Mouse (Mus musculus) macrophage (primary cell): Measurements from ENCODE around the gene Myb. TPM values are rescaled to one million over a fixed set of nuclear protein-coding genes. Genes with fewer than 3 reads are reported as not detected.

ENCODE experiments used
- H3K27ac ChIP-seq: fragments of 350-480 bp; formaldehyde crosslinking; 2 replicates; pipeline ENCODE4 v1.9.0; 2021
- H3K36me3 ChIP-seq: fragments of 350-480 bp; formaldehyde crosslinking; 2 replicates; pipeline ENCODE4 v1.9.0; 2021; ENCODE audit errors: inconsistent target
- H3K4me3 ChIP-seq: fragments of 350-480 bp; formaldehyde crosslinking; 2 replicates; pipeline ENCODE4 v1.9.0; 2021; ENCODE audit errors: inconsistent target
- H3K79me2 ChIP-seq: fragments of 350-480 bp; formaldehyde crosslinking; 2 replicates; pipeline ENCODE4 v1.9.0; 2021; ENCODE audit errors: inconsistent target
- WGBS: methylation state at CpG from one replicate; pipeline ENCODE4 v1.1.7; 2026; ENCODE audit warnings: inconsistent platforms; ENCODE audit not compliant: missing documents; 5-methylcytosine and 5-hydroxymethylcytosine counted together
- polyA plus RNA-seq: library from polyadenylated mRNA; stranded (reverse); fragments of 250-400 nt; gene quantifications from 3 replicates; pipeline ENCODE4 v1.2.4, GENCODE M21; 2018; ENCODE audit warnings: inconsistent platforms

The Myb gene
- polyA plus RNA-seq, 1 experiment from 2014 or later = 0.20 TPM

DNA sequence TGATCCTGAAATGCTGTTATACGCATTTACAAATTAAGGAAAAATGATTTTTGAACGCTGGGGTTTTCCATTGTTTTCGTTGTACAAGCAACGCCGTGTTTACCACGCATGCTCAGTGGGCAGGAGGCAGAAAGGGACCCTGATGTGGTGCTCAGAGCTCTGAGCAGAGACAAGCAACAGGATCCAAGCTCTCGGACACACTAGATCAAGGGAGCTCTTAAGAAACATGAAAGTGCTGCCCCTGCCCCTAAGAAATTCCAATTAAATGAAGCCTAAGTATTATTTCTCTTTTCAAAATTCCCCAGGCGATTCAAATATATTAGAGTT, 28.5 kb upstream of the Myb start:
- 35% methylated on average over 8 of the region's 8 CpGs for WGBS
- H3K27ac ChIP-seq = no peak overlapping the region
- H3K79me2 ChIP-seq = no peaks in the 10 kb centered on the region
- no peaks in the 10 kb centered on the region for H3K36me3 ChIP-seq
- H3K4me3 ChIP-seq = peak overlapping the region; percentile 42

DNA sequence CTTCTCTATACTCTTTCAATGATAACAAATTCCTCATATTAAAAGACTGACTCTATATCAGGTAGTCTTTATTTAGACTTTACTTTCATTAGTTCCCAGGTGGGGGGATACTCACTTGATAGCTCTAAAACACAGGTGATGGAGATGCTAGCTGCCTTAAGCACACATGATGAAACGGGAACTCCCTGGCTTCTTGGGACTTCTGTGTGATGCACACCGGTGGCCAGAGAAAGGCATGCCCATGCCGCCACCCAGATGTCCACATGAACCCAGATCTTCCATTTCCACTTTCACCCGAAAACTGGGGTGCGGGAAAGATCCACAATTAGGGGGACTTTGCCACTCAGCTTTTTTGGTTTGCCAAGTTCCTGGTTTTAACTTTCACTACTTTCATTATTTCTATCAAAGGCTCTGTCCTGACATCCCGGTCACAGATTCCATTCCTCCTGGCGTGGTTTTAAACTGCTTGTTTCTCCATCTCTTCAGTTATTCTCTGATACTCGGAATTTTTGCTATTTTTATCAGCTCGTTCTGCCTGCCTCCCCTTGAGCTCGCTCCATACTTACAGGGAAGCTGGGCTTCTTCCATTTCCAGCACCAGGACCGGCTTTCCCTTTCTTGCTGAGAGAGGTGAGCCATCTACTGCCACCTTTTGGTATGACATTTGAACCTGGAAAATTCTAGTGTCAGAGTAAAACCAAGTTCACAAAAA, 27.9 kb upstream of the Myb start:
- H3K79me2 ChIP-seq = no peaks in the 10 kb centered on the region
- peak overlapping the region; percentile 42 for H3K4me3 ChIP-seq
- no peaks in the 10 kb centered on the region for H3K36me3 ChIP-seq
- no peak overlapping the region for H3K27ac ChIP-seq
- under 1% methylated on average over 11 of the region's 11 CpGs for WGBS

DNA sequence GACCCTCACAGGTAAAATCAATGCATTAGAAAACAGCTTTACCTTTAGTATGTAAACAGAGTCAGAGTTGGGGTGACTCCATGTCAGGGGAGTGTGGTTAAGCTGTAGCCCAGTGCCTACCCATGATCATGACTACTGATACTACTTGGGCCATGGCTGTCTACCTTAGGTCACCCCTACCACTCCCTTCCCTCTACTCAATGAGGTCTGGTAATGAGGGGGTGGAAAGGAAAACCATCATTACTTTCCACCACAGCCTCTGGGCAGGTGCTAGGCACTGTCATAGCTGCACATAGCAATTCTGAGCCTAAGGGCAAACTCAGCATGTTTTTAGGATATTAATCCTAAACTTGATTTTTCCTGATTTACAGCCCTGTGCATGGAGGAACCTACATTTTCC, 27.1 kb upstream of the Myb start:
- Histone ChIP-seq H3K4me3 (no peak overlapping the region), H3K27ac (no peak overlapping the region), H3K36me3 (no peaks in the 10 kb centered on the region), H3K79me2 (no peaks in the 10 kb centered on the region)

DNA sequence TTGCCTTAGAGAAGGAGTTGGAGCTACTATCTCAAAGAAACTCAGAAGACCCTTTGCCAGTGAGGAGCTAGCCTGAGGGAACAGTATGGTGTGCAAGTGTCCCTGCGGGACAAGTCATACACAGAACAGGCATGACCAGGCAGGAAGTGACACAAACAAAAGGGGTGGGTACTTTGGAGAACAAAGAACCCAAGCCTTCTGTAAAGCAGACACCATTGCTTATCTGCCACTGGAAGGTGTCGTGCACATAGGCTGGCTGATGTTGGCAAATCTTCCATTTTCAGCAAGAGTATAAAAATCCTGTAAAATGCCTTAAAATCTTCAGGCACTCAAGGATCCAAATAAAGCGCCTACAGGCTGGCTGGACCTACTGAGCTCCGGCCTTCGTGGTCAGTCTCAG, 25.9 kb upstream of the Myb start:
- Histone ChIP-seq H3K36me3 (no peaks in the 10 kb centered on the region), H3K27ac (no peak overlapping the region), H3K4me3 (no peak overlapping the region), H3K79me2 (no peaks in the 10 kb centered on the region)
- WGBS = 33% methylated on average over 5 of the region's 5 CpGs

DNA sequence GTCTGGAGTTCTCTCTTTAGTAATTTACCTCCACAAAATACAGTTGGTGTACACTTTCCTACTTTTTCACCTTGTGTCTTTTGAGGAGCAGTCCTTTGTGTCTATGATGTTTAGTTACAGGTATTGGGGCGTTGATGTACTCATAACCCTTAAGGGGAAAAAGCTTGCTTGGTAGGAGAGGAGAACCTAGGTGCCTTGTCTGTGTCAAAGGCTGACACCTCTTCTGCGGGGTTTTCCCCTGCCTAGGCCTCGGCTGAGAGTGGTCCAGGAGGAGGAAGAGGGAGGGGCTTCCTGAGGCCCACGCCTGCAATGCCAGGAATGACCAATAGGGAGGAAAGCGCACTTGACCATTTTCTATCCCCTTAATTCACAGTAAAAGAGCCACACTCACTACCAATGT, 17.9 kb upstream of the Myb start:
- Histone ChIP-seq H3K4me3 (no peak overlapping the region), H3K36me3 (no peaks in the 10 kb centered on the region)
- 51% methylated on average over 5 of the region's 5 CpGs for whole genome bisulfite sequencing

DNA sequence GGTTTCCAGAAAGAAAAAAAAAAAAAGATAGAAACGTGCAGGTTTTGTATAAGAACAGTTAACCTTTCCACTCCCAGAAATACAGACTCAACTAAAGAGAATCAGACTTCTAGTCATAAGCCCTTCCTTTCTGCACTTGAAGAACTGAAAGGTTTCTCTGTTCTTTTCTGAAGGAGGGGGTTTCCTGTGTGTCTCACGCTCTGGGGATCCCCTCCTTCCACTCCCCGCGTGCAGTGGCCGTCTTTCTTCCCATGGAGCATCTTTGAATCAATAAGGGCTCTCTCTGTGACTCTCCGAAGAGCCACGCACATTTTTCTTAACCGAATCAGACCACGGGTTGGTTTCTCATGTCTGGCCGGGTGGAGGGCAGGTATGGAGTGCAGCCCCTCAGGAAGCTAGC, 17.5 kb upstream of the Myb start:
- H3K79me2 ChIP-seq = no peaks in the 10 kb centered on the region
- H3K4me3 ChIP-seq = no peak overlapping the region
- 92% methylated on average over 10 of the region's 10 CpGs for WGBS
- H3K36me3 ChIP-seq = no peaks in the 10 kb centered on the region
- H3K27ac ChIP-seq = no peak overlapping the region

More for the DNA sequence above, 17.9 kb upstream of the Myb start:
- H3K79me2 ChIP-seq = no peaks in the 10 kb centered on the region
- no peak overlapping the region for H3K27ac ChIP-seq

DNA sequence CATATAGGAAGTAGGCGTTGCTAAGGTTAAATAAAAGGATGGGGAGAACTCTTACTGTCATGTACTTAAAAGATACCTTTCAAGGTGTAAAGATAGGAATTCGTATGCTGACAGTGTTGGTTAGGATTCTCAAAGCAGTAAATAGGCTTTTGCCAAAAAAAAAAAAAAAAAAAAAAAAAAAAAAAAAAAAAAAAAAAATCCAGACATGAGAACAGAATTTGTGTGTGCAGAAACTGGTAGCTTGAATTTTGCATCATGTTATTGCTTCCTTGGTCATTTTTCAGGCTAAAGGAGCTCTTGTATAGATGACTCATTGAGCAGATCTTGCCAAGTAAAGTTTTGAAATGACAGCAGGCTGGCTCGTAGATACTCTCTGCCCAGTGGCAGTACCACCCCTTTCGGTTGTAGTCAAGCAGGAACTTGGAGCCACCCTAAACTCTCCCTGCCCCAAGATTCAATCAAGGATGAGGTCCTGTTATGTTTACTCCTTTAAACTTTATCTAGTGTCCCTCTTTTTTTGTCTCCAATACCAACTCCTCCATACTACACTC, 11.9 kb upstream of the Myb start:
- Histone ChIP-seq H3K4me3 (no peak overlapping the region), H3K36me3 (no peaks in the 10 kb centered on the region), H3K27ac (no peak overlapping the region), H3K79me2 (no peaks in the 10 kb centered on the region)
- WGBS = 72% methylated on average over 3 of the region's 4 CpGs

DNA sequence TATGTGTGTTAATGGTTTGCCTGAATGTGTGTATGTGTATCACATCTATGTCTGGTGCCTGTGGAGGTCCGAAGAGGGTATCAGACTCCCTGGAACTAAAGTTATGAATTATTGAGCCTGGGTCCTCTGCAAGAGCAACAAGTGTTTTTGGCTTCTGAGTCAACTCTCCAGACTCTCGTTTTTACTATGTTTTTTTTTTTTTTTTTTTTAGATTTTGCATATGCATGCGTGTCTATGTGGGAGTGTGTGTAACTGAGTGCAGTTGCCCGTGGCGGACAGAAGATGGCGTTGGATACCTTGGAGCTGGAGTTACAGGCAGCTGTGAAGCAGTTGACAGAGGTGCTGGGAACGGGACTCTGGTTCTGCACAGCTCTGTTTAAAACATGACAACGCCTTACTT, 7.7 kb upstream of the Myb start:
- WGBS = 92% methylated on average over 8 of the region's 8 CpGs
- no peaks in the 10 kb centered on the region for H3K79me2 ChIP-seq
- no peaks in the 10 kb centered on the region for H3K36me3 ChIP-seq
- no peak overlapping the region for H3K4me3 ChIP-seq
- H3K27ac ChIP-seq = no peak overlapping the region

DNA sequence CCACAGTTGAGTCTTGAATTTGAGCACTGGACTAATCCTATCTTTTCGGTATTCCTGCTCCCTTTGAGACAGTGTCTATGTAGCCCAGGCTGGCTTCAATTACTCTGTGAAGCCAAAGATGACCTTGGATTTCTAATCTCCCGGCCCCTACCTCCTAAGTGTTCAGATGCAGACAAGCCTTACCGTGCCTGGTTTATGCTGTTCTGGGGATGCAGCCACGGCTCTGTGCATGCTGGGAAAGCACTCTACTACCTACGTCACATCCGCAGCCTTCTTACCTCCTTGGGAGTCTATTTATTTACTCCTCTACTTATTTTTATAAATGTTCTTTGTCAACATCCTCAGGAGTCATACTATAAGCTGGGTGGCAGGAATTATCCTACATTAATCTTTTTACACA, 7.1 kb upstream of the Myb start:
- WGBS = 98% methylated on average over 6 of the region's 6 CpGs
- Histone ChIP-seq H3K4me3 (no peak overlapping the region), H3K79me2 (no peaks in the 10 kb centered on the region), H3K36me3 (no peaks in the 10 kb centered on the region), H3K27ac (no peak overlapping the region)

DNA sequence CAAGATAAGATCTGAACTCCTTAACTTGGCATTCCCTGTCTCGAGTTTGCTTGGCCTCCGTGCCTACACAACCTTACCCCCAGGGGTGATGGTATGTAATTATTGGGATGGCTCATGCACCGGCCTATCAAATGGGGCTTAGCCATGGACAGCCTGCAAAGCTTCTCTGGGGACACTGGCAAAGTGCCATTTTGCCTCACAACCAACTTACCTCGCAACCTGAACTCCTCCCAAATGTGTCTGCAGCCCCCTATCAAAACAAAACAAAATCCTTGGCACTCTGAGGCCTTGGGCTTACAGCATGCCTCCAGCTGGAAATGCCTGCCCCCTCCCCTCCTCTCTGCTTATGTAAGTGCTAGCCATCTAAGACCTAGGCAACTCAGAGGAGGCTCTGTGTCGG, 6.4 kb upstream of the Myb start:
- 95% methylated on average over 5 of the region's 5 CpGs for WGBS
- H3K27ac ChIP-seq = no peak overlapping the region
- no peaks in the 10 kb centered on the region for H3K79me2 ChIP-seq
- H3K4me3 ChIP-seq = no peak overlapping the region
- no peaks in the 10 kb centered on the region for H3K36me3 ChIP-seq

DNA sequence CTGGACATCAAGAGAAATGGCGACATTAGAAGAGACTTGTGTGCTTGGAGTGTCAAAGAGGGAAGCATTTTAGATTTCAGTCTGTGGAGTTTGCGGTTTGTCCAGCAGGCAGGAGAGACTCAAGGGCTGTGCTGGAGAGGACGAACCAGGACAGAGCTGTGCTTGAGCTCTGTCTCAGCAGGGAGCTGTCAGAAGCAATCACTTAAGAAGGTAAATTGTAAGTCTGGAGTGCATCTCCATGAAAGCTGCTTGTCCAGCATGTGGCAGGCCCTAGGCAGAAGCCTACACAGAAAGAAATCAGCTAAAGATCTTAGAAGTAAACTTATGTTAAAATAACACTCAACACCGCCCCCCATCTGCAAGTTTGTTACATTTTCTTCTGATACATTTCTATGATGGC, 4.6 kb upstream of the Myb start:
- WGBS = 94% methylated on average over 4 of the region's 4 CpGs
- no peaks in the 10 kb centered on the region for H3K36me3 ChIP-seq
- H3K79me2 ChIP-seq = no peaks in the 10 kb centered on the region
- no peak overlapping the region for H3K4me3 ChIP-seq
- no peak overlapping the region for H3K27ac ChIP-seq

DNA sequence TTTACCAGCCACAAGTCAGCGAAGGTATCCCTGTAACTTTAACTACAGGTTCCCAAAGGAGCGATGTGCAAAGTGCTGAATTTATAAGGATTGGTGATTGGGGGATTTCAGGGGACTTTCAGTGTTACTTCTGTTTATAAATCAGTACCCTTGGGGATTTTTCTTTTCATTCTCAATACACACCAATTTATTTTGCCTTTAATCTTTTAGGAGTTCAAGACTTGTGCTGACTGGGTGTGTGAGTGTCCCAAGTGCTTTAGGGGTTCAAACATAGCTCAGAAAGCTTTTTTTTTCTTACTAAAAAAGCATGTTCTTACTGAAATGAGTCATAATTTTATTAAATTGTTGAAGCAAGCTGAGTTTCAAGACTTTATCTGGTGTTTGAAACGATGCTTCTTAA, 1.3 kb upstream of the Myb start:
- no peak overlapping the region for H3K4me3 ChIP-seq
- no peaks in the 10 kb centered on the region for H3K79me2 ChIP-seq
- H3K27ac ChIP-seq = no peak overlapping the region
- H3K36me3 ChIP-seq = no peaks in the 10 kb centered on the region
- 85% methylated on average over 3 of the region's 3 CpGs for WGBS

DNA sequence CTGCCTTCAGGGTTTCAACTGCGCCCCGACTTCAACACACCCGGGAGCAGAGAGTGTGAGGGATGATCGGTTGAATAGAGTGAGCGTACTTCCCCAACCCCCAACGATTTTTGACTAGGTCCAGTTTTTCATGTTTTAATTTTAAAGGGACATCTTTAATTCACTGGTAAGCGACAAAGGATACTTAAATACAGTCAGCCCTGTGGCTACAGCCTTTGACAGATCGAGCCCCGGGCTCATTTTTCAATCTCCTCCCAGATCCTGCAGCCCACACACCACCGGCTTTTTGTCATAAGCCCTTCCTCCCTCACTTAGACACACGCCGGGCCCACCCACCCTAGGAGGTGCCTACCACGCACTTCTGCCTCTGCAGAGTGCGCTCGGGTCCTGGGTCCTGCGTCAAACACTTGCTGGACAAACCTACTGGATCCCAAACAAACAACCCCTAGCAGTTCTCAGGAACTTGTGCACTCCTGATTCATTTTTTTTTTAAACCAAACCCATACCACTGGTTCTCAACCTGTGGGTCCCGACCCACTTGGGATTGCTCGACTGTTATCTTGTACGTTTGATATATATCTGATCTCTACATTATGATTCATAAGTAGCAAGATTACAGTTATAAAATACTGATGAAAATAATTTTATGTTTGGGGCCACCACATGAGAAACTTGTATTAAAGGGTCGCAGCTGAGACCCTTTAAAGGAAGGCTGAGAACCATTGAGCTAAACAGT, 743 bp upstream of the Myb start:
- 14% methylated on average over 20 of the region's 20 CpGs for WGBS
- H3K27ac ChIP-seq = no peak overlapping the region
- H3K79me2 ChIP-seq = no peaks in the 10 kb centered on the region
- peak overlapping the region; percentile 15; the same call in 1 of the 2 replicates for H3K4me3 ChIP-seq
- H3K36me3 ChIP-seq = no peaks in the 10 kb centered on the region

DNA sequence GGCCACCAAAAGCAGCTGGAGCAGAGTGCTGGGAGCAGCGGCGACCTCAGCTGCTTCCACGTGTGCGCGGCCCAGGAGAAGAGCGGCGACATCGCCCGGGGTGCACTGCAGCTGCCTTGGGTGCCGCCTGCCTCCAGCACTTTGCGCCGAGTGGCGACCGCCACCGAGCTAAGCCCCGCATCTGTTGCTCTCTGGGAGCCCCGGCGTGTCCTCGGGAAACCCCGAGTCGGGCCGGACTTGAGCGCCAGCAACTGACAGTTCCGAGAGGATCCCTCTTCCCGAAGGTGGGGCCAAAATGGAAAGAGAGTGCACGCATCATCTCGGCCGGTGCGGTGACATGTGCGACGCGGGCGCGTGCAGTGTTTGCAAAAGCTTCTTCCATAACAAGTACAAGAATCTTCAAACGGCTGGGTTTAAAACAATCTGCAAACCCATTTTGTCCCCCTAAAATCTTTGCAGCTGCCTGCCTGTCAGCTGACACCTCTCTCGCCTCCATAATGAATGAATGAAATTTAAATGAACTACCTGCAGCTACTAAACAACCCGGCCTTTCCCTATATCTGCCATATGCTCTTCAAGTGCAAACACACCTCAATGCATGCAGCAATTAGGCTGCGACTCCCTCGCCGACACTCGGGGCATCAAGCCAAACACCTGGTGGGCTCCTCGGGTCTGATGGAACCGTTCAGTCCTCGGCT, 938 bp downstream of the Myb start:
- under 1% methylated on average over 39 of the region's 44 CpGs for WGBS
- H3K27ac ChIP-seq = no peak overlapping the region
- H3K79me2 ChIP-seq = no peaks in the 10 kb centered on the region
- peak overlapping the region; percentile 33 for H3K4me3 ChIP-seq
- no peaks in the 10 kb centered on the region for H3K36me3 ChIP-seq

DNA sequence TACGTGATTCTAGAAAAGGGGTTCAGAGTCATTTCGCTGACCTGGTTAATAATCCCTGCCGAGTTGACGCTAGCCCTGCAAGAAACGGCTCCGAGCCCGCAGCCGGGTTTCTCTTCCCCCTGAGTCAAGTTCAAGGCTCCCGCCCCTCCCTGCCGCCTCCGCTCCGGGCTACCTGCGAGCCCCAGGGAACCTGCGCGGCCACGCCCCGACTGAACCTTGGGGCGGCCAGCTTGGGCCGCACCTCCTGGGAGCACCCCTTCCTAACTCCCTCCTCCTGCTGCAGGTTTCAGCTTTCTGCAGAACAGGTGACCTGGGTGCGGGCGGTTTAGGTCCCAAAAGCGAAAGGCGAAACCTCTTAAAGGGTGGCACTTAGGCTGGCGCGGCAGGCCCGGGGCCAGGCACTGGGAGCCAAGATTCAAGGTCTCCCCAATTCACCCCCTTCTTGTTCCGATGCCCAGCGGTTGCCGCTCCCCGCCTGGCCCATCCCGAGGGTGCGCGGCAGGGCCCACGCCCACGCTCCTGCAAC, 1.8 kb downstream of the Myb start:
- Histone ChIP-seq H3K79me2 (no peaks in the 10 kb centered on the region), H3K4me3 (peak overlapping the region; percentile 29), H3K27ac (no peak overlapping the region), H3K36me3 (no peaks in the 10 kb centered on the region)
- WGBS = 1% methylated on average over 33 of the region's 35 CpGs
